Mouse (Mus musculus) liver (tissue): Measurements from ENCODE around the gene Mafg.
"Not testable (repeated sequence)": the region's sequence is repeated elsewhere in the genome, so short reads cannot be mapped to it uniquely, and the experiment has no call there.

Experiments
- DNase-seq: peaks from one replicate; pipeline ENCODE4 v3.0.0-alpha.2; 2020; ENCODE audit warnings: mixed read lengths

Mafg gene

DNA sequence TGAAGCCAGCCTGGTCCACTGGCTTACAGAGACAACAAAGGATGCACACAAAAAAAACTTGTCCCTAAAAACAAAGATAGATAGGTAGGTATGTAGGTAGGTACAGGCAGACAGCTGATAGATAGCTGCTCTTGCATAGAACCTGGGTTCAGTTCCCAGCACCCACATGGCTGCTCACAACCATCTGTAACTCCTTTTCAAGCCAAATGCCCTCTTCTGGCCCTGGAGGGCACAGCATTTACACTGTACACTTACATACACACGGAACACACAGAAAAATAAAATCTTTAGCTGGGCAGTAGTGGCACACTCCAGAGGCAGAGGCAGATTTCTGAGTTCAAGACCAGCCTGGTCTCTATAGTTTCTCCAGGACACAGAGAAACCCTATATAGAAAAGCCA, 49.5 kb downstream of the Mafg start:
- no peak for DNase-seq

- not testable (repeated sequence) for DNase-seq
Measured at GRCm38 (mm10) chr11:120582982-120583293, 50.5 kb downstream of the Mafg start.

DNA sequence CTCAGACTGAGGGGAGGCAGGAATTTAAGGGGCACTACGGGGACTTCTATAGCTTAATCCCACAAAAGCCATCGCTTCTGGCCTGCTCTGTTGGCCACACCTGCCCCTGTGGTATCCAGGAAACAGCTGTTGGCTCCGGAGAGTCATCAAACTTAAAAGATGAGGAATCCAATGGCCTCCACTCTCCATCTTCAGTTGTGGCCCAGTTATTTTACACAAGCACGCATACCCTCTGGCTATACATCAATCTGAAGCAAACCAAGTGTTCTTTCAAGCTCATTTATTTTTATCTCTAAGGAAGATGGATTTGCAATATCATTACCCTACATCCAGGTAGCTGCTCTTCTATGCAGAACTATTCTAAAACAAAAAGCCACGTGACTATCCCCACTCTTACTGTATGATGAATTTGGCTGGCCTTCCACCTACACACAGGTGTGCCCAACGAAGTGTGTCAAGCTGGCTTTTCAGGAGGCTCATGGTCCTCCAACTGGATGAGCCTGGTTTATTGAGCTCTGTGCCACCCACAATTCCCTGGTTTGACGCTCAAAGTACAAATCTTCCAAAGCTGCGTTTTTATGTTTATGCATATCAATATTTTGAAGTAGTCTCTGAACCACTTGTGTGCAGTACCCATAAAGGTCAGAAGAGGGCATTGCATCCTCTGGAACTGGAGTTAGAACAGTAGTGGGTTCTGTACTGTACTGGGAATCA, 51.0 kb downstream of the Mafg start:
- peak; percentile 45 for DNase-seq

DNA sequence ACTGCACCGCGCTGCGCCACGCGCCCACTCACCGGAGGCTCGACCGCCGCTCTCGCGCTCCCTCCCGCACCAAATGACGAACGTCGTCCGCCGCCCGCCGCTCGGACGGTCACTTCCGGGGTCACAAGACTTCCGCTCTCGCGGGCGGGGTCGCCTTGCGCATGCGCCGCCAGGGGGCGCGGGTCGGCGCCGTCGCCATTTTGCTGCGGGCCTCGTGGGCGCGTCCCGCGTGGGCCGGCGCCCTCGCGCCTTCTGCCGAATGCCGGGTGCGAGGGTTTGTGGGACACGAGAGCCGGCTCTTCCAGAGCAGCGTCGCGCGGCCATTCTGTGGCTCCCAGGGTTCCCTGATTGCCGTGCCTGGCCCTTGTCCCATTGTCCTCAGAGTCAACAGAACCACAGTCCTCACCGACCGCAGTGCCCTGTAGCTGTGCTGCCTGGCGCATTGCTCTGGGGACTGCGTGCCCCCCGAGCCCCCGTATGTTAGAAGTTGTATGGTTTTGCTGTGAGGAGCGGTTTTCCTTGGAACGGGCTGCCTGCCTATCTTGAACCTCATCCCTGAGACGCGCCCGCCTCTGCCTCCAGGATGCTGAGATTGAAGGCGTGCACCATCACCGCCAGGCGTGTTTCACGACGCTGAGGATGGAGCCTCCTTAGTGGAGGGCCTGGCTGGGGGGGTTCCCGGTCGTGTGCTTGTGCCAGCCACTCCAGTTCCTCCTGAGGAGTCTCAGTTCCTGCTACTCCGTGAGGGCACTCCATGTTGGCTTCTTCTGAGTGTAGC, 51.7 kb downstream of the Mafg start, which contains the start of gene Arhgdia:
Gene Arhgdia (minus strand): TSS at position 135 of the 778 bp plus-strand sequence.
- DNase-seq, result peak; percentile 89

DNA sequence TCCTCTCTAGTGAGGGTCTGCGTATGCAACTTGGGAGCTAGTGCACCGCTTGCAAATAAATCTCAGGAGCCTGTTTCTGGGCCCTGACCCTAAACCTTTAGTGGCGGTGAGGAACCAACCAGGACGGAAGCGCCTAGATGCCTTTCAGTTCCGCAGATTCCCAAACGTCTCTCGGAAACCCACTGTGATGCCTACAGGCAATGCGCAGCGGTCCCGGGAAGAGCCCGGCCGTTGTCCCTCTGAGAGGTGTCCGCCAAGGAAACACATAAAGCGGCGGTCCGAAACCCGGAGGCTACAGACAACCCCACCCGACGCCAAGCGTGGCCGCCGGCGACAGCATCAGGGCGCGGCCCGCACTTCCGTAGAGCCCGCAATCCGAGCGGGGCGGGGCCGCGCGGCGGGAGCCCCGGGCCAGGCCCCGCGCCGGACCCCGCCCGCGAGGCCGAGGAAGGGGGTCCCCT, 52.5 kb downstream of the Mafg start:
- DNase-seq, result peak; percentile 71

- DNase-seq, result peak; percentile 46
Measured at GRCm38 (mm10) chr11:120580190-120580589, 53.2 kb downstream of the Mafg start.

DNA sequence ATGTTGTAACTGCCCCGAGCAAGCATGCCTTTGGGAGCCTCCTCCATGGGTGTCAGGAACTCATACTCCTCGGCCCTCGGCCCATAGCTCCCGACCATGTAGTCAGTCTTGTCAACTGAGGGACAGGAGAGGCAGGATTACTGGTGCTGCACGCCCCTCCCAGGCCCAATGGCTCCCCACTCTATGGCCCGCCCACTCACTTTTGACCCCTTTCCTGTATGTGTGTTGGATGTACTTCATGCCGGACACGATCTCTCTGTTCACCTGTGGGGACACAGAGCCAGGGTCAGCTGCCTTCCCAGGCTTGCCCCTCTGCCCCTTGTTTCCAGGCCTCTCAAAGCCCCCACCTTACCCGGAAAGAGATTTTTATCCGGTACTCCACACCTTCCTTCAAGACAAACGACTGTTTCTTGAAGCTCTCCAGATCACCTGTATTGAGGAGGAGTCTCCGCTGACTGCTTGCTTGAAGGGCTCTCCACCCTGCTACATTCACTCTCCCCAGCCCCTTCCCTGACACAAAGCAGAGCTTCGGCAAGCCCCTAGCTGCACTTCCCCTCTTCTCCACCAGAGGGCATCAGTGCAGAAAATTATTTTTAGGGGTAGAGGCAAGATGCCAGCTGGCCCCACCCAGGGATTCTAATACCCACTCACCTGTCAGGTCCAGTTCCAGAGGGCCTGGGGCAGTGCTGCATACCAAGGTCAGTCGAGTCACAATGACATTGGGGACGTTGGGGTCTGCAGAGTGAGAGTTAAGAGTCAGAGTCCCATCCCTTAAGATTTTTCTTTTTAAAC, 53.9 kb downstream of the Mafg start:
- peak; percentile 82 for DNase-seq

GRCm38 (mm10) chr11:120578694-120579243, 54.6 kb downstream of the Mafg start:
- DNase-seq, result peak; percentile 15

DNA sequence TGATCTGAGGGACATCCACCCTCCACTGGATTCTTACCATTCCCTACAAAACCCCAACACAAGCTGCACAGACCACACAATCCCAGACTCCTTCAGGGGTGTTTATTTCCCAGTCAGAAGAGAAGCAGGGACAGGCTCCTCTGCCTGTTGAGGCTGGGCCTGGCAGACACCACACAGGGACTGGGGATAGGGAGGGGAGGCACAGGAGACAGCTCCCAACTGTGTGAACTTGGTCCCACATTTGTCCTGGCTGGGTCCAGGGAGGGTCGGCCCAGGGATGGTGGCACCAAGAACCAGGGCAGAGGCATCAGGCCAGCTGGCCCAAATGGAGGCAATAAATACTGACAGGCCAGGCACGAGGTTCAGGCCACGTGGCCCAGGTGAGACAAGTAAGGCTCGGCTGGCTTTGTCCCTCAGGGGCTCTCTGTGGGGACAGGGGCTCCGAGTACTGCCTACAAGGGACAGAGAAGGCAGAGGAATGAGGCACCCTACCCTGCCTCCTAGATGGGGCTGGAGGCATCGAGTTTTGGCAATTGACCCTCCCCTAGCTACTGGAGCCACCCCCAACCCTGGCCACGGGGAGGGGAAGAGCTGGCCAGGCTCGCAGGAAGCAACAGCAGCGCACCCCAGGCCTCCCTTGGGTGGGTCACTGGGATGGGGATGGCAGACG, 55.2 kb downstream of the Mafg start:
- no peak for DNase-seq

DNA sequence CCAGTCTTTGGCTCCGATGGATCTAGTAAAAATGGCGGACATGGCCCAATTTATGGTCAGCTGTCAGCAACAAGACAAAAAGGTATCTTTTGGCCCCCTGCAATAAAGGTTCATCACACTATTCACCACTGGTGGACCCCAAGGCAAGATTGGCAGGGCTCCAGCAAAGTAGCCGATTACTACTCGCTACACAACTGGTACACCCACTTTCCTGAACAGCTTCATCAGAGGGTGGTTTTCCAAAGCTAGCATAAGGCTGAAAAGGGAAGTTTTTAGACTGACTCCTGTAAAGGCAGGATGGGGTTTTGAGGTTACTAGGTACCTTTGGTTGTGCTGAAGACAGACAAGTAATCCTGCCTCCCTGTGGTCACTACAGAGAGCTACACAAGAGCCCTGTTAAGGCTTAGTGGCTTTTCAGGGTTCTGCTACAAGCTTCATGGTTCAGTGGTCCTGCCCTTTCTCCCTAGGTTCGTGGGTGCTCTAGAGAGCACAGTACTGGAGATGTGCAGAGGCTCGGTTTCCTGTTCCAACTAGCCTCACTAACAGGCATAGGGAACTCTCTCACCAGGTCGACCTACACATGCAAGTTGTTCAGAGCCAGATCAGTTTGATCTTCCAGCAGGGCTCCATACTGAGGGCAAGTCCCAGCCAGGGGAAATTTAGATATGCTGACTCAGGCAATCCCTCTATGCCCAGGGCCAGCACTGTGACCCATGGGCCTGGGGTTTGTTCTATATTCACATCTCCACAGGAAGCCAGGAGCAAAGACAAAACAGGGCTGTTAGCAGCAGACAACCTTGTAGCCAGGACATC, 56.0 kb downstream of the Mafg start:
- no peak for DNase-seq

- DNase-seq, result peak; percentile 40
Measured at GRCm38 (mm10) chr11:120576365-120576981, 56.9 kb downstream of the Mafg start.

GRCm38 (mm10) chr11:120575940-120576339, 57.5 kb downstream of the Mafg start:
- no peak for DNase-seq
